ENCODE assay signal across 23 mouse cellular contexts in the genomic region with DNA sequence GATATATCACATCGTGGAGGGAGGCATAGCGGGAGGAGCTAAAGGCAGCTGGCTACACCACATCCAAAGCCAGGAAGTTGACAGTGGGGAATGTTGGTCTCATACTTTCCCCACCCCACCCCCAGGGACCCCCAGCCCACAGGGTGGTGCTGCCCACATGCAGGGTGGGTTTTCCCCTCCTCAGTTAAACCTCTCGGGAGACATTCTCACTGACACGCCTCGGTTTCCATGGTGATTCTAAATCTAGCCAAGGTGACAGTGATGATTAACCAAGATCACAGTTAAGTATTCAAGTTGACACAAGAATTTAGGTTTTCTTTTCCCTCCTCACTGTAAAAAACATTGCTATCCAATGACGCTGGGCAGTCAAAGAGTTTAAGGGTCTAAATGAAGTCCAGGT.
"Had no signal": no experiment of that assay in that cellular context is flagged by ENCODE, and none has a peak within 500 bp of the region (broad histone marks: within the 10 kb centered on the region; RNA-seq: fewer than 3 reads in every experiment).

No protein-coding gene starts in this region.

- H3K4me3 ChIP-seq: gastrocnemius, adult 2 months; heart, embryonic 10.5 days; heart, embryonic 13.5 days; heart, embryonic 15.5 days; hindbrain, embryonic 13.5 days; hindbrain, embryonic 15.5 days; limb, embryonic 13.5 days; limb, embryonic 15.5 days; liver, embryonic 12.5 days had no signal

- H3K36me3 ChIP-seq: heart, embryonic 15.5 days; hindbrain, embryonic 13.5 days; hindbrain, embryonic 15.5 days; limb, embryonic 15.5 days; liver, embryonic 12.5 days had no signal

- H3K27ac ChIP-seq: gastrocnemius, adult 2 months; heart, embryonic 10.5 days; heart, embryonic 13.5 days; heart, embryonic 15.5 days; hindbrain, embryonic 13.5 days; hindbrain, embryonic 15.5 days; hindbrain, postnatal 0 days; kidney, postnatal 0 days; limb, embryonic 13.5 days; limb, embryonic 15.5 days; liver, embryonic 12.5 days; liver, embryonic 14.5 days had no signal

- H3K27me3 ChIP-seq: heart, embryonic 13.5 days; heart, embryonic 15.5 days; hindbrain, embryonic 13.5 days; hindbrain, embryonic 15.5 days; limb, embryonic 13.5 days; limb, embryonic 15.5 days; liver, embryonic 12.5 days had no signal

- H3K9ac ChIP-seq: heart, embryonic 13.5 days; heart, embryonic 15.5 days; hindbrain, embryonic 13.5 days; hindbrain, embryonic 15.5 days; limb, embryonic 13.5 days; limb, embryonic 15.5 days; liver, embryonic 12.5 days; liver, embryonic 14.5 days had no signal

- H3K4me2 ChIP-seq: heart, embryonic 13.5 days; heart, embryonic 15.5 days; hindbrain, embryonic 13.5 days; hindbrain, embryonic 15.5 days; limb, embryonic 13.5 days; limb, embryonic 15.5 days; liver, embryonic 12.5 days had no signal

- H3K9me3 ChIP-seq: heart, embryonic 10.5 days; heart, embryonic 13.5 days; heart, embryonic 15.5 days; hindbrain, embryonic 13.5 days; hindbrain, embryonic 15.5 days; limb, embryonic 13.5 days; limb, embryonic 15.5 days; liver, embryonic 12.5 days had no signal

- ATAC-seq: forebrain, embryonic 16.5 days; hindbrain, postnatal 0 days; intestine, embryonic 16.5 days; liver, embryonic 12.5 days had no signal

- H3K4me1 ChIP-seq: liver, embryonic 12.5 days had no signal

- DNase-seq: gastrocnemius, adult 2 months; gastrocnemius, postnatal 14 days; gastrocnemius, postnatal 36 days; heart, adult 18-20 months; heart, postnatal 14 days; heart, postnatal 36 days; kidney, adult 11 months; layer of hippocampus, adult 9-11 months; layer of hippocampus, postnatal 36 days; left cerebral cortex, postnatal 4 days had no signal
